Mouse (Mus musculus) bone marrow macrophage, adult 2 months (primary cell): ENCODE measurements around the gene Ankrd36.

Experiments
- CTCF ChIP-seq: IDR thresholded peaks from 2 replicates; pipeline ENCODE4 v1.5.1; 2012; ENCODE audit warnings: low read depth, mild to moderate bottlenecking, low read length, moderate library complexity
- POLR2A ChIP-seq: IDR thresholded peaks from 2 replicates; pipeline ENCODE4 v1.6.1; 2012; ENCODE audit warnings: mild to moderate bottlenecking, low read depth, low read length, borderline replicate concordance

DNA sequence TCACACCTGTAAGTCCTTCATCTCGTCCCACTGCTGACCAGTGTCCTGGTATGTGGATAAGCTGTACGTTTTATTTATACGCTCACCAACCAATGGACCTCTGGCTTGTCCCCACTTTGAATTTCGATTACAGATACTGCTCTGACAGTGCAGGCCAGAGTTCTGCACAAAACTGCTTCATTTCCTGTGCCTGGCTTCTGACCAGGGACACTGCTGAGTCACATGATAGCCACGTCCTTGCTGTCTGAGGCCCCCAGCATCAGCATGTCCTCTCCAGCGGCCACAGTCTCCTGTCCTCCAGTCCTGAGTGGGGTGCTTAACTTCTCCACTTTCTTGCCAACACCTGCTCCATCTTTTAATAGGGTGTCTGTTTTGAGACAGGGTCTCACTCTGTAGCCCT is 113.1 kb downstream of the Ankrd36 start:
- TF ChIP-seq POLR2A = no peak
- no peak for TF ChIP-seq CTCF
